Mouse (Mus musculus) heart, adult 9 months (tissue): ENCODE results near the gene Acp6.

ENCODE experiments used
- DNase-seq, 2 experiments: peaks; one replicate each; pipeline ENCODE4 v3.0.0; 2022; ENCODE audit warnings: low spot score in 2 of 2

Gene Acp6

DNA sequence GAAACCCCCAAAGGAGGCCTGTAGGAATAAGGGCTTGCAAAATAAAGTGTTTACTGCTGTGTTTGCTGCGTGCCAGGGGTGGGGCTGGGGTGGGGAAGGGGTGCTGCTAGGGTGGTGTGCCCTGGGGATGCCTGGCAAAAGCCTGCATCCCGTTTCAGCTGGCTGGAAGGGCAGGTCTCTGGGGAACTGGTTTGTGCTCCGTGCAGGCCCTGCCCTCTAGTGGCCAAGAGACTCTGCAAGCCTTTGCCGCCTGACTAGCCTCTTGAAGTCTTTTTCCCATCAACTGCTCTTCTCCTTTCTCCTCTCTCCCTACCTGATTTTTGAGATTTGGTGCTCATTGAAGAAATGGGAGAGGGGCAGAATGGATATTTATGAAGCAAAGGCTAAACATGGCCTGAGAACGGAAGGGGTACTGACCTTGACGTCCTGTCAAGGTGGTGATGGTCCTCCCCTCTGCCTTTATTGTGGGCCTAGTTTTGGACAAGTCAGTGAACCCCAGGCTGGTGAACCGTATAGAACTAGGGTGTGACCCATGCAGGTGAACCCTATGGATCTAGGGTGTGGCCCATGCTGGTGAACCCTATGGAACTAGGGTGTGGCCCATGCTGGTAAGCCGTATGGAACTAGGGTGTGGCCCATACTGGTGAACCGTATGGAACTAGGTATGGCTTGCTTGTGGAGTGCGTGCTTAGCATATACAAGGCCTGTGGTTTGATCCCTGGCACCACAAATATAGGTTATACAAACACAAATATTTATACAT, 26.7 kb downstream of the Acp6 start:
- DNase-seq: peak in 1 of 2 experiments; percentile 51

GRCm38 (mm10) chr3:97196571-97196970, 38.0 kb downstream of the Acp6 start:
- DNase-seq: no peak

- no peak for DNase-seq
Measured at GRCm38 (mm10) chr3:97199261-97199660, 40.7 kb downstream of the Acp6 start.

- peak; percentile 40 to 54 for DNase-seq
Measured at GRCm38 (mm10) chr3:97201943-97202342, 43.4 kb downstream of the Acp6 start.

DNA sequence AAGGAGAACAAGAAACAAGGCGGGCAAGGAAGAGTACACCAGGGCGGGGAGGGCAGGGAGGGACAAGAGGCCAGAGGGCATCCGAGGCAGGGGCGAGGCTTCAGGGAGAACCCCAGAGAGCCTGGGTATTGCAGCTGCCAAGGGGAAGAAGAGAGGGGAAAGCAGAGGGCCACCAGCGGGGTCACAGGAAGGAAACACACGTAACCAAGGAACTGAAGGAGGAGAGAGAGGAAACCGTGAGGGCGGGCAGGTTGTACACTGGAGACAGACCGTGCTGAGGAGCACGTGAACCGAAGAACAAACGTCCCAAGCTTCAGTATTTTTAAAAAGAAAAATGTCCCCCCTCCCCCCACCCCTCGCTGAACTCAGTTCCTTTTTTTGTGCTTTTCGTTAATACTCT, 45.3 kb downstream of the Acp6 start:
- DNase-seq: peak in 1 of 2 experiments; percentile 33

DNA sequence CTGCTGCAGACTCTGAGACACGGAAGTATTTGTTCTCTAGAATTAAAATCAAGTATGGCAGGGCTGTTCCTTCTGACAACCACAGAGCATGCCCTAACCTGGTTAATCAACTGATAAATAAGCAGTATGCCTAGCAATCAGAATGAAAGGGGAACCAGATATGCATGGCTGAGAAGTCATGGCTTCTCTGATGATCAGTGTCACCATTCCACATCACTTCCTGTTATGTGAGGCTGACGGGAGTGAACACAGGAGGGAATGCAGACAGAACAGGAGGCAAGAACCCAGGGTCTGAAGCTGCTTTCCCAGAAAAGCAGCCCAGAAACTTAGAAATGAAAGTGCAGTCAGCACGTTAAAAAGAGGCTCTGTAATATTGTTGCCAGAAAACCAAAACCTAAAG, 47.9 kb downstream of the Acp6 start:
- DNase-seq: no peak

GRCm38 (mm10) chr3:97209351-97209750, 50.8 kb downstream of the Acp6 start:
- DNase-seq: no peak

GRCm38 (mm10) chr3:97211177-97211576, 52.6 kb downstream of the Acp6 start:
- no peak for DNase-seq

DNA sequence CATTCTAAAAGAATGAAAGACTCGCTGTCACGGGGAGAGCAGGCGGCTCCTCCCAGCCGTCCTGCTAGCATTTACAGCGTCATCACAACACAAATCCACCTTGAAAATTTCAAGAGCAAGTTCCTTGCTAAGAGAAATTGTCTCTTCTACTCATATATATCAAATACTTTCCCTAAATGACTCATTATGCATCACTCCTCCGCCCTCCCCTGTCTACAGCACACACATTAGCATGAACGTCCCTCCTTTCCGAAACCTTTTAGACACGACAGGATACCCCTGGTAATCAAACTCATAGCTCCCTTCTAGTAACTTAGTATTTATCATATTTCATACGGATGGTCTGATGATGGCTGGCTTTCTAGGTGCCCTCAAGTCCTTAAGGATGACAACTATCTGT, 55.3 kb downstream of the Acp6 start:
- no peak for DNase-seq

DNA sequence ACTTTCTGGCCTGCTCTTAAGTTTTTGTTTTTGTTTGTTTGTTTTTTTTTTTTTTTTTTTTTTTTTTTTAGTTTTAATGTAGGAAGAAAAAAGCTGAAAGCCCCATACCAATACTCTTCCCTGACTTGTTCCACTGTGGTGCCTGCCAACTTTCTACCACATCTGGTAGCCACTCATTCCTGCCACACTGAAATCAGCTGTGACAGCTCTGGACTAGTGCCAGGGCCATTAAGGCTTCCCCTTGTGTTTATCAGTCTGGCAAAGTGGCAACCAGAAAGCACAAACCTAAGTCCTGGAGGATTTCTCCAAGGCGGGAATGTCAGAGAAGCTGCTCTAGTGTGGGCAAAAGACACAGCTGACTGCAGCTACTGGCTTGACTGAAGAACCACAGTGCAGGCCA, 55.9 kb downstream of the Acp6 start:
- DNase-seq: peak in 1 of 2 experiments; percentile 57

GRCm38 (mm10) chr3:97215526-97215925, 56.9 kb downstream of the Acp6 start:
- DNase-seq: no peak

- DNase-seq: no peak
Measured at GRCm38 (mm10) chr3:97223261-97223660, 64.7 kb downstream of the Acp6 start.

DNA sequence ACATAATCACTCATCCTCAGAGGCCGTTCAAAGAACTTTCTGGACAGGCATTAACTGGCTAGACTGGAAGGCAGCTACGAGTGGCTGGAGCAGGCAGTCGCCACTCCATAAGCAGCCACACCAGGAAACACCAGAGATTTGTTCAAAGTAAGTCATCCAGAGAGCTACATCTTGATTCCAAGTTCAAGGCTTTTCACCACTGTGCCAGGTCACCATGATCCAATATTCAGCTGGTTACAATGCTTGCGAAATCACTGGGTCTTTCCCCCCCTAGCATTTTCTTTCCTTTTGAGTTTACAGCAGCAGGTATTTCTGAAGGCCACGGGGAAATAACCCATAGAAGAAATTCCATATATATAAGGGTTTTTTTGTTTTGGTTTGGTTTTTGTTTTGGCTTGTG, 66.7 kb downstream of the Acp6 start:
- no peak for DNase-seq

- DNase-seq: peak; percentile 25 to 38
Measured at GRCm38 (mm10) chr3:97226719-97227118, 68.1 kb downstream of the Acp6 start.
